Mouse (Mus musculus): ENCODE results near the gene C3. TPM values are rescaled to one million over a fixed set of nuclear protein-coding genes. Genes with fewer than 3 reads are reported as not detected.

Gene C3
- polyA plus RNA-seq, 1 experiment from 2014 or later = 20.2 TPM

DNA sequence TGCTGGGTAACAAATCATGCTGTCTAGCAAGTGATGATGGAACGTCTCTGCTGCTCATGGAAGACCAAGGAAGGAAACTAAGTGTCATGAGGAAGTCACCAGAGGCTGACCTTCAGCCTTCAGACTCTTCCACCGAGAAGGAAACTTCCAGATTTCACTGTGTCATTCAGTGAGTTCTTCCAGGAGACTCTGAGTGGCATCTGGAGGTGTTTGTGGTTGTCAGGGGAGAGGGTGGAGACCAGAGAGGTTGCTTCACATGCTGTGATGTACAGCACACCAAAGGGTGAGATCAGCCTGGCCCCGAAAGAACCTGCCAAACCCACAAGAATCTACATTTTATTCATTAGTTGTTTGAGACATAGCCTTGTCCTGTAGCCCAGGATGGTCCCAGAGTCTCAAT lies 45.1 kb downstream of the C3 start:
- Histone ChIP-seq H3K36me3 (no peaks in the 10 kb centered on the region), H3K4me3 (replicated peaks) (no peak overlapping the region)

DNA sequence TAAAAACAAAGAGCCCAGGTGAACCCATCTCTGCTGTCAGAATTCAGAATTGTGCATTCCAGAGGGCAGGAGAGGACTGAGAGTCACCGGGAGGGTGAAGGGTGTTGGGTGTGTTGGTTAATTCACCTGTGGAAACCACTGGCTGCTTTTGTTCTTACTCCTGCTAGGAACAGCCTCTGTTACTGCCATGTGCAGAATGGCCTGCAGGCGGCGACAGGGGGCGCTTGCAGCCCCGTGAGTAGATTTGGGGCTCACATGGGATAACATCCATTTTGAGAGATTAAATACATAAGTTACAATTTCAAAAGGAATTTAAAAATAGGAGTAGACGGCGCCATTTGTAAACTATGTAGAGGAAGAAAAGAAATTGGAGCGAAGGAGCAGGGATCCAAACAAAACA lies 47.6 kb downstream of the C3 start:
- ATAC-seq (ENCODE audit: insufficient read depth, low FRiP score, low read depth) = no peak
- WGBS = 30% methylated on average over 8 of the region's 8 CpGs

More for the DNA sequence above, 45.1 kb downstream of the C3 start:
- Histone ChIP-seq H3K9ac (no peak overlapping the region), H3K27me3 (replicated peaks) (no peaks in the 10 kb centered on the region), H3K4me1 (no peaks in the 10 kb centered on the region), H3K4me2 (no peak overlapping the region), H3K27ac (no peak overlapping the region), H3K9me3 (no peaks in the 10 kb centered on the region)
- no peak for ATAC-seq (ENCODE audit: insufficient read depth, low FRiP score, low read depth)
- 56% methylated on average over 3 of the region's 3 CpGs for WGBS

DNA sequence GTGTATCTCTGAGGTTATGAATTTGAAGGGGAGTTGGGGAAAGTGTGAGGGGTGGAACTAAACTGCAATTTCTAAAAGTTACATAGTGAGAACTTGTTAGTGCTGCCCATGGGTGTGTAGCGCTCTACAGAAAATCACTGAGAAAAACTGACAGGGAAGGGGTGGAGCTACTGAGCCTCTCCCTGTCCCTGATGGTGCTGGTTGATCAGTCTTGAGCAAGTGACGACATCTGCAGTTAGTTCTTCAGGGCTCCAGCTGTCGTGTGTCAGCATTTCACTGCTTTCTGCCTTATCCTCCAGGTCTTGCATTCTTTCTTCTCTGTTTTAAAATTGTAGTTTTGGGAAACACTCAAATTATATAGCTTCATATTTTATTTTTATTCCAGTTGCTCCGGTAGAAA lies 54.6 kb downstream of the C3 start:
- 47% methylated on average over 4 of the region's 4 CpGs for WGBS
- H3K36me3 ChIP-seq = no peaks in the 10 kb centered on the region
- H3K4me1 ChIP-seq = no peaks in the 10 kb centered on the region
- no peaks in the 10 kb centered on the region for H3K9me3 ChIP-seq
- H3K27me3 ChIP-seq (replicated peaks) = no peaks in the 10 kb centered on the region
- no peak for ATAC-seq (ENCODE audit: insufficient read depth, low FRiP score, low read depth)
- H3K27ac ChIP-seq = no peak overlapping the region
- H3K9ac ChIP-seq = no peak overlapping the region
- no peak overlapping the region for H3K4me2 ChIP-seq
- H3K4me3 ChIP-seq (replicated peaks) = no peak overlapping the region

More for the DNA sequence above, 47.6 kb downstream of the C3 start:
- no peaks in the 10 kb centered on the region for H3K4me1 ChIP-seq
- H3K4me2 ChIP-seq = no peak overlapping the region
- H3K9ac ChIP-seq = no peak overlapping the region
- no peaks in the 10 kb centered on the region for H3K9me3 ChIP-seq
- H3K27ac ChIP-seq = no peak overlapping the region
- H3K36me3 ChIP-seq = no peaks in the 10 kb centered on the region
- no peak overlapping the region for H3K4me3 ChIP-seq (replicated peaks)
- no peaks in the 10 kb centered on the region for H3K27me3 ChIP-seq (replicated peaks)

DNA sequence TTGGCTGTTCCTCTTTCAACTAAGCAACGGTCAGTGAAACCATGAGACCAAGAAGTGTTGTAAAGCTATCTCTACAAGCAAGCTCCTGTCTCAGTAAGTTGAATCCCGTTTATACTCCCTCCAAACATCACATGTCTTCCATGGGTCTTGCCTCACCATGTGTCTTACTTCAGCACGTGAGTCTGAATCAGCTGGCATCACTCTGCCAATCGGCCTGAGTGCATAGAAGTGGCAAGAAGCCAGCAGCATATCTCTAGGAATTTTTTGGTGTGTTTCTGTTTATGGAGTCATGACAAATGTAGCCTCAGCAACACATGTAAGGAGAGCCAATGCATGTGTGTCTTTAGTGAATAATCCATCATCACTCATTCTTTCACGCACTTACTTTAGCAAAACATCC lies 55.6 kb downstream of the C3 start:
- no peak for ATAC-seq (ENCODE audit: insufficient read depth, low FRiP score, low read depth)
- Histone ChIP-seq H3K9me3 (no peaks in the 10 kb centered on the region), H3K4me3 (replicated peaks) (no peak overlapping the region), H3K9ac (no peak overlapping the region), H3K4me2 (no peak overlapping the region), H3K27ac (no peak overlapping the region), H3K36me3 (no peaks in the 10 kb centered on the region), H3K27me3 (replicated peaks) (no peaks in the 10 kb centered on the region), H3K4me1 (no peaks in the 10 kb centered on the region)
- WGBS = 52% methylated on average over 5 of the region's 5 CpGs

DNA sequence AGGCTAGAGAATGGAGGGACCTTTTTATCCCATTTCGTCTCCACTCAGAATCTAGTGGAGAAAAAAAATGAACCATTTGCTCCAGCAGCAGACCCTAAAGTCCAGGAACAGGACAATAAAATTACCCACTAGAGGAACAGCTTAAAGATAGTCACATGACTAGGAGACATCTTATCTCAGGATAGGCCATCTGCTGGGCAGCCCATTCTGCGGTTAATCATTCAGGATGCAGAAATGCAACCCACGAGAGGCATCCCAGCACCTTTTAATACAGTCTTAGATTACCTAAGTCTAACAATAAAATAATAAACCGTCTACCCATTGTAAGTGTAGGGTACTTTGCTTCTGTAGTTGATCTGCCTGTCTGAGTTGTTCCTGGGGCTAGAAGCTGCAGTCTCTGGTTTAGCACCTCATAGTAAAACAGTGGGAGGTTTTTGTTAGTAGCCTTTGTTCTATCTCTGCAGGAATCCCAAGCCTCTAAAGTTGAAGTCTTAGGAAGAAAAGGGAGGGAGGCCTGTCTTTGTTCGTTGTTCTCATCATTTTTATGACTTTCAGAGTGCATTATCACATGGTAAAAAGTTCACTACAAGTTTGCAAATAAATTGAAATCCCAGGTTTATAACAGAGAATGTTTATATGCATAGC lies 57.2 kb downstream of the C3 start:
- Histone ChIP-seq H3K27me3 (replicated peaks) (no peaks in the 10 kb centered on the region), H3K4me3 (replicated peaks) (no peak overlapping the region), H3K27ac (no peak overlapping the region), H3K4me2 (no peak overlapping the region), H3K9ac (no peak overlapping the region), H3K36me3 (no peaks in the 10 kb centered on the region), H3K9me3 (no peaks in the 10 kb centered on the region), H3K4me1 (no peaks in the 10 kb centered on the region)
- WGBS = 52% methylated on average over 5 of the region's 5 CpGs
- no peak for ATAC-seq (ENCODE audit: insufficient read depth, low FRiP score, low read depth)

DNA sequence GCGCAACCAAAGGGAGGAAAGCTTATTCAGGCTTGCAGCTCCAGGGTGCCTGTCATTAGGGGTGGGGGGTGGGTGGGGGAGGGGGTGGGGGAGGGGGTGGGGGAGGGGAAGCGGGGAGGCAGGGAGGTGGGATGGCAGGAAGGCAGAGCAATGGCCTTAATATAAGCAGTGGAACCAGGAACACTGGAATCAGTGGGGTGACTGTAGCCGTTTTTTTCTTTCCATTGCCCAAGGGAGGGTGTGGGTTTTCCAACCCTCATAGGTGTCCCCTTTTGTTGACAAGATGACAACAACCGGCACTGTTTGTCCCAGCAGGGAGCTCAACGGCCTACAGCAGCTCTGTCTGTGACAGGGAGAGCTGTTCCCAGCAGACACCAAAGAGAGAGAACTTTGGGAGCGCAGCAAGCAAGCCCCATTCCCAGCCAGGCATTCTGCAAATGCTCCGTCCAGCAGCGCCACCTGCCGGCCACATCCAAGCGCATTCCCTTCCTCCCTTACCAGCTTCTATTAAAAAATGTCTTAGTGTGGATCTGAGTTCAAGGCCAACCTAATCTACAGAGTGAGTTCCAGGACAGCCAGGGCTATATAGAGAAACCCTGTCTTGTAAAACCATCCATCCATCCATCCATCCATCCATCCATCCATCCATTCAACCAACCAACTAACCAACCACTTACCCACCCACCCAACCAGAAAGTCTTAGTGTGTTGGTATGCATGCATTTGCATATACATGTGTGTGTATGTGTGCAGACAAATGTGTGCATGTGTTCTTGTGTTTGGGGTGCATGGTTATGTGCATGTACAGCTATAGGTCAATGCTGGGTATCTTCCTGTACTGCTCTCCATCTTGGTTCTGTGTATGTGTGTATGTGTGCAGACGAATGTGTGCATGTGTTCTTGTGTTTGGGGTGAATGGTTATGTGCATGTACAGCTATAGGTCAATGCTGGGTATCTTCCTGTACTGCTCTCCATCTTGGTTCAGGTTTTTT lies 60.8 kb downstream of the C3 start:
- no peaks in the 10 kb centered on the region for H3K4me1 ChIP-seq
- H3K4me3 ChIP-seq (replicated peaks) = no peak overlapping the region
- H3K4me2 ChIP-seq = no peak overlapping the region
- peak; percentile 68 for ATAC-seq (ENCODE audit: insufficient read depth, low FRiP score, low read depth)
- no peaks in the 10 kb centered on the region for H3K36me3 ChIP-seq
- no peaks in the 10 kb centered on the region for H3K27me3 ChIP-seq (replicated peaks)
- H3K9ac ChIP-seq = no peak overlapping the region
- WGBS = 11% methylated on average over 11 of the region's 11 CpGs
- no peak overlapping the region for H3K27ac ChIP-seq
- H3K9me3 ChIP-seq = no peaks in the 10 kb centered on the region

Small RNA genes within 50 kb of the gene (microRNA-seq; reads per million reads assigned to microRNA genes)
- not detected for gene Mir6978

Other genes starting within 250 kb of the C3 start
- gene Acer1, start 246.0 kb downstream of the C3 start, polyA plus RNA-seq (2015; fragmentation: Nextera tagmentation; extraction: Ambion mirVana) = 0.06 and 0.15 TPM in 2 replicates
- 144 and 147 TPM in 2 replicates for gene Clpp, start 237.8 kb downstream of the C3 start, polyA plus RNA-seq (2015; fragmentation: Nextera tagmentation; extraction: Ambion mirVana)
- 36.6 and 38.9 TPM in 2 replicates for gene Alkbh7, start 230.8 kb downstream of the C3 start, polyA plus RNA-seq (2015; fragmentation: Nextera tagmentation; extraction: Ambion mirVana)
- gene Pspn, start 228.1 kb downstream of the C3 start, polyA plus RNA-seq (2015; fragmentation: Nextera tagmentation; extraction: Ambion mirVana) = 0.32 and 0.43 TPM in 2 replicates
- 58.2 and 61.1 TPM in 2 replicates for gene Gtf2f1, start 216.8 kb downstream of the C3 start, polyA plus RNA-seq (2015; fragmentation: Nextera tagmentation; extraction: Ambion mirVana)
- gene Gm17949, start 216.7 kb downstream of the C3 start, polyA plus RNA-seq (2015; fragmentation: Nextera tagmentation; extraction: Ambion mirVana) = 0.51 and 0.58 TPM in 2 replicates
- gene Khsrp, start 196.6 kb downstream of the C3 start, polyA plus RNA-seq (2015; fragmentation: Nextera tagmentation; extraction: Ambion mirVana) = 39.4 and 41.0 TPM in 2 replicates
- gene Slc25a41, start 186.5 kb downstream of the C3 start, polyA plus RNA-seq (2015; fragmentation: Nextera tagmentation; extraction: Ambion mirVana) = not detected in 2 replicates
- gene Crb3, start 169.0 kb downstream of the C3 start, polyA plus RNA-seq (2015; fragmentation: Nextera tagmentation; extraction: Ambion mirVana) = 50.8 and 60.8 TPM in 2 replicates
- gene Slc25a23, start 168.3 kb downstream of the C3 start, polyA plus RNA-seq (2015; fragmentation: Nextera tagmentation; extraction: Ambion mirVana) = 8.7 and 10.0 TPM in 2 replicates
- gene Dennd1c, start 149.6 kb downstream of the C3 start, polyA plus RNA-seq (2015; fragmentation: Nextera tagmentation; extraction: Ambion mirVana) = 6.3 and 8.2 TPM in 2 replicates
- gene Tubb4a, start 140.4 kb downstream of the C3 start, polyA plus RNA-seq (2015; fragmentation: Nextera tagmentation; extraction: Ambion mirVana) = 20.3 and 23.9 TPM in 2 replicates
- gene Tnfsf9, start 122.8 kb downstream of the C3 start, polyA plus RNA-seq (2015; fragmentation: Nextera tagmentation; extraction: Ambion mirVana) = 9.5 and 10.1 TPM in 2 replicates
- 0.15 TPM in 1 of 2 replicates, not detected in the other for gene Cd70, start 78.4 kb downstream of the C3 start, polyA plus RNA-seq (2015; fragmentation: Nextera tagmentation; extraction: Ambion mirVana)
- gene Tnfsf14, start 34.0 kb downstream of the C3 start, polyA plus RNA-seq (2015; fragmentation: Nextera tagmentation; extraction: Ambion mirVana) = 0.23 and 0.32 TPM in 2 replicates
- gene Gpr108, start 20.3 kb upstream of the C3 start, polyA plus RNA-seq (2015; fragmentation: Nextera tagmentation; extraction: Ambion mirVana) = 41.4 and 44.3 TPM in 2 replicates
- 43.1 and 43.7 TPM in 2 replicates for gene Trip10, start 21.3 kb upstream of the C3 start, polyA plus RNA-seq (2015; fragmentation: Nextera tagmentation; extraction: Ambion mirVana)
- 4.1 and 4.4 TPM in 2 replicates for gene Vav1, start 51.0 kb upstream of the C3 start, polyA plus RNA-seq (2015; fragmentation: Nextera tagmentation; extraction: Ambion mirVana)
- 7.2 and 7.7 TPM in 2 replicates for gene Adgre1, start 130.6 kb upstream of the C3 start, polyA plus RNA-seq (2015; fragmentation: Nextera tagmentation; extraction: Ambion mirVana)

All from stomach, embryonic 15.5 days (tissue).